Mouse (Mus musculus) liver, embryonic 12.5 days (tissue): ENCODE data around the gene Ntsr1. TPM values are rescaled to one million over a fixed set of nuclear protein-coding genes. Genes with fewer than 3 reads are reported as not detected.

ENCODE experiments used
- ATAC-seq: fragments of 200-750 bp; cut with Nextera tagmentation; 2 replicates; pipeline ENCODE4 v1.8.0; 2017; ENCODE audit warnings: moderate number of reproducible peaks, mild to moderate bottlenecking, moderate library complexity
- H3K27ac ChIP-seq: fragments of 300-500 bp; sonication (generic); 2 replicates; pipeline ENCODE4 v1.5.1; 2016; ENCODE audit warnings: mild to moderate bottlenecking
- H3K27me3 ChIP-seq: fragments of 300-500 bp; sonication (generic); replicated peaks from 2 replicates; pipeline ENCODE4 v1.6.1; 2016; ENCODE audit warnings: mild to moderate bottlenecking, moderate library complexity
- H3K36me3 ChIP-seq: fragments of 300-500 bp; sonication (generic); 2 replicates; pipeline ENCODE4 v1.6.1; 2016; ENCODE audit warnings: mild to moderate bottlenecking, moderate library complexity
- H3K4me1 ChIP-seq: fragments of 300-500 bp; sonication (generic); 2 replicates; pipeline ENCODE4 v1.6.1; 2016
- H3K4me2 ChIP-seq: fragments of 300-500 bp; sonication (generic); 2 replicates; pipeline ENCODE4 v1.6.1; 2016; ENCODE audit warnings: mild to moderate bottlenecking, moderate library complexity
- H3K4me3 ChIP-seq: fragments of 300-500 bp; sonication (generic); 2 replicates; pipeline ENCODE4 v1.5.1; 2016; ENCODE audit warnings: mild to moderate bottlenecking, moderate library complexity
- H3K9ac ChIP-seq: fragments of 300-500 bp; sonication (generic); 2 replicates; pipeline ENCODE4 v1.6.1; 2016; ENCODE audit warnings: mild to moderate bottlenecking, moderate library complexity
- H3K9me3 ChIP-seq: fragments of 300-500 bp; sonication (generic); replicated peaks from 2 replicates; pipeline ENCODE4 v1.6.1; 2016; ENCODE audit warnings: mild to moderate bottlenecking, moderate library complexity
- WGBS: fragments of 180-500 bp; shearing (Covaris S2); methylation state at CpG from one replicate; pipeline ENCODE4 v1.1.7; 2016; ENCODE audit not compliant: insufficient replicate concordance; 5-methylcytosine and 5-hydroxymethylcytosine counted together
- polyA plus RNA-seq: library from polyadenylated mRNA; unstranded; fragments of >200 nt; fragmentation: Nextera tagmentation; extraction: Ambion mirVana; gene quantifications from 2 replicates; pipeline ENCODE4 v1.2.1, GENCODE M21; 2016

The Ntsr1 gene
- polyA plus RNA-seq, 1 experiment from 2014 or later: 0.12 TPM

- no peak overlapping the region for H3K4me3 ChIP-seq
- H3K27ac ChIP-seq: no peak overlapping the region
- 45% methylated on average over 13 of the region's 13 CpGs for WGBS
- H3K27me3 ChIP-seq: no peaks in the 10 kb centered on the region
- H3K36me3 ChIP-seq: no peaks in the 10 kb centered on the region
- no peaks in the 10 kb centered on the region for H3K9me3 ChIP-seq
- no peak overlapping the region for H3K4me2 ChIP-seq
- no peak overlapping the region for H3K9ac ChIP-seq
- ATAC-seq: no peak
- no peaks in the 10 kb centered on the region for H3K4me1 ChIP-seq
Measured at GRCm38 (mm10) chr2:180511875-180512661, 12.3 kb downstream of the Ntsr1 start.

GRCm38 (mm10) chr2:180513019-180513418 is 13.2 kb downstream of the Ntsr1 start:
- Histone ChIP-seq H3K27ac (no peak overlapping the region), H3K4me1 (no peaks in the 10 kb centered on the region), H3K36me3 (no peaks in the 10 kb centered on the region), H3K4me2 (no peak overlapping the region), H3K9me3 (no peaks in the 10 kb centered on the region), H3K9ac (no peak overlapping the region), H3K27me3 (no peaks in the 10 kb centered on the region), H3K4me3 (no peak overlapping the region)
- WGBS: 46% methylated on average over 3 of the region's 3 CpGs
- no peak for ATAC-seq

GRCm38 (mm10) chr2:180513835-180514234 is 14.1 kb downstream of the Ntsr1 start:
- WGBS: 36% methylated on average over 4 of the region's 4 CpGs
- no peaks in the 10 kb centered on the region for H3K4me1 ChIP-seq
- H3K27me3 ChIP-seq: no peaks in the 10 kb centered on the region
- H3K4me2 ChIP-seq: no peak overlapping the region
- ATAC-seq: no peak
- no peak overlapping the region for H3K4me3 ChIP-seq
- H3K9me3 ChIP-seq: no peaks in the 10 kb centered on the region
- H3K36me3 ChIP-seq: no peaks in the 10 kb centered on the region
- H3K27ac ChIP-seq: no peak overlapping the region
- no peak overlapping the region for H3K9ac ChIP-seq

- Histone ChIP-seq H3K4me1 (no peaks in the 10 kb centered on the region), H3K4me3 (no peak overlapping the region), H3K4me2 (no peak overlapping the region), H3K27me3 (peaks cover 25% of the 10 kb centered on the region; the same call in 1 of the 2 replicates), H3K27ac (no peak overlapping the region), H3K9ac (no peak overlapping the region), H3K36me3 (no peaks in the 10 kb centered on the region), H3K9me3 (no peaks in the 10 kb centered on the region)
- 56% methylated on average over 5 of the region's 5 CpGs for WGBS
- no peak for ATAC-seq
Measured at GRCm38 (mm10) chr2:180521437-180522221, 21.9 kb downstream of the Ntsr1 start.

- Histone ChIP-seq H3K9me3 (no peaks in the 10 kb centered on the region), H3K4me3 (no peak overlapping the region), H3K27ac (no peak overlapping the region), H3K36me3 (no peaks in the 10 kb centered on the region), H3K4me2 (no peak overlapping the region), H3K4me1 (no peaks in the 10 kb centered on the region), H3K9ac (no peak overlapping the region), H3K27me3 (peaks cover 37% of the 10 kb centered on the region)
- 50% methylated on average over 4 of the region's 4 CpGs for WGBS
- no peak for ATAC-seq
Measured at GRCm38 (mm10) chr2:180522825-180523224, 23.0 kb downstream of the Ntsr1 start.

GRCm38 (mm10) chr2:180527447-180527846 is 27.7 kb downstream of the Ntsr1 start:
- H3K9ac ChIP-seq: no peak overlapping the region
- no peaks in the 10 kb centered on the region for H3K9me3 ChIP-seq
- ATAC-seq: no peak
- H3K36me3 ChIP-seq: no peaks in the 10 kb centered on the region
- no peaks in the 10 kb centered on the region for H3K4me1 ChIP-seq
- no peak overlapping the region for H3K27ac ChIP-seq
- no peak overlapping the region for H3K4me3 ChIP-seq
- H3K4me2 ChIP-seq: no peak overlapping the region
- 53% methylated on average over 7 of the region's 7 CpGs for WGBS
- peaks cover 46% of the 10 kb centered on the region for H3K27me3 ChIP-seq

- ATAC-seq: no peak
- H3K36me3 ChIP-seq: no peaks in the 10 kb centered on the region
- H3K4me3 ChIP-seq: no peak overlapping the region
- H3K9ac ChIP-seq: no peak overlapping the region
- H3K27ac ChIP-seq: no peak overlapping the region
- H3K4me1 ChIP-seq: no peaks in the 10 kb centered on the region
- 22% methylated on average over 8 of the region's 8 CpGs for WGBS
- no peak overlapping the region for H3K4me2 ChIP-seq
- no peaks in the 10 kb centered on the region for H3K9me3 ChIP-seq
- peaks cover 44% of the 10 kb centered on the region for H3K27me3 ChIP-seq
Measured at GRCm38 (mm10) chr2:180527883-180528282, 28.1 kb downstream of the Ntsr1 start.

- no peak for ATAC-seq
- H3K9me3 ChIP-seq: no peaks in the 10 kb centered on the region
- 30% methylated on average over 7 of the region's 7 CpGs for WGBS
- H3K36me3 ChIP-seq: no peaks in the 10 kb centered on the region
- H3K4me1 ChIP-seq: no peaks in the 10 kb centered on the region
- H3K27me3 ChIP-seq: peaks cover 32% of the 10 kb centered on the region
- H3K4me2 ChIP-seq: no peak overlapping the region
- no peak overlapping the region for H3K9ac ChIP-seq
- no peak overlapping the region for H3K4me3 ChIP-seq
- H3K27ac ChIP-seq: no peak overlapping the region
Measured at GRCm38 (mm10) chr2:180530130-180530529, 30.4 kb downstream of the Ntsr1 start.

GRCm38 (mm10) chr2:180530584-180530983 is 30.8 kb downstream of the Ntsr1 start:
- H3K27ac ChIP-seq: no peak overlapping the region
- 27% methylated on average over 3 of the region's 3 CpGs for WGBS

GRCm38 (mm10) chr2:180531671-180532385 is 32.1 kb downstream of the Ntsr1 start:
- H3K27ac ChIP-seq: no peak overlapping the region
- no peaks in the 10 kb centered on the region for H3K36me3 ChIP-seq
- H3K4me1 ChIP-seq: no peaks in the 10 kb centered on the region
- ATAC-seq: no peak
- peaks cover 19% of the 10 kb centered on the region for H3K27me3 ChIP-seq
- no peak overlapping the region for H3K9ac ChIP-seq
- 58% methylated on average over 7 of the region's 7 CpGs for WGBS
- H3K4me2 ChIP-seq: no peak overlapping the region
- no peaks in the 10 kb centered on the region for H3K9me3 ChIP-seq
- H3K4me3 ChIP-seq: no peak overlapping the region

More at GRCm38 (mm10) chr2:180530584-180530983, 30.8 kb downstream of the Ntsr1 start:
- H3K27me3 ChIP-seq: peaks cover 28% of the 10 kb centered on the region
- no peak overlapping the region for H3K4me3 ChIP-seq
- H3K4me1 ChIP-seq: no peaks in the 10 kb centered on the region
- H3K4me2 ChIP-seq: no peak overlapping the region
- no peak overlapping the region for H3K9ac ChIP-seq
- H3K9me3 ChIP-seq: no peaks in the 10 kb centered on the region
- ATAC-seq: no peak
- H3K36me3 ChIP-seq: no peaks in the 10 kb centered on the region

- 54% methylated on average over 6 of the region's 6 CpGs for WGBS
- Histone ChIP-seq H3K36me3 (no peaks in the 10 kb centered on the region), H3K9ac (no peak overlapping the region), H3K9me3 (no peaks in the 10 kb centered on the region), H3K4me3 (no peak overlapping the region), H3K27me3 (peaks cover 12% of the 10 kb centered on the region), H3K27ac (no peak overlapping the region), H3K4me1 (no peaks in the 10 kb centered on the region), H3K4me2 (no peak overlapping the region)
- no peak for ATAC-seq
Measured at GRCm38 (mm10) chr2:180532386-180532995, 32.7 kb downstream of the Ntsr1 start.
